Mouse (Mus musculus): ENCODE data around the gene Hist1h3d. TPM values are rescaled to one million over a fixed set of nuclear protein-coding genes. Genes with fewer than 3 reads are reported as not detected.
"Not testable (repeated sequence)": the region's sequence is repeated elsewhere in the genome, so short reads cannot be mapped to it uniquely, and the experiment has no call there.

Hist1h3d gene
- total RNA-seq, 2 experiments from 2014 or later: 96.3 to 159 TPM

DNA sequence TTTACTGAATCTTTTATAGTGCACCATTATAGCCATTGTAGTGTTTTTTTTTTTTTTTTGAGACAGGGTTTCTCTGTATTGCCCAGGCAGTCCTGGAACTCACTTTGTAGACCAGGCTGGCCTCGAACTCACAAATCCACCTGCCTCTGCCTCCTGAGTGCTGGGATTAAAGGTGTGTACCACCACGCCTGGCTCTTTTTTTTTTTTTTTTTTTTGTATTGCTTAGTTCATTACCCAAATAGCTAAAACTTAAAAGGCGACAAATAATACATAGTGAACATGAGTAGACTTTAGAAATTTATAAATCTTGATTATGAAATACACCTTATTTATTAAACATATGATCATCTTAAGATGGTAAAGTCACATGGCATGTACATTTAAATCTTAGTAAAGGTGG, 34.1 kb upstream of the Hist1h3d start:
- ATAC-seq (ENCODE audit: poor library complexity, severe bottlenecking): no peak

DNA sequence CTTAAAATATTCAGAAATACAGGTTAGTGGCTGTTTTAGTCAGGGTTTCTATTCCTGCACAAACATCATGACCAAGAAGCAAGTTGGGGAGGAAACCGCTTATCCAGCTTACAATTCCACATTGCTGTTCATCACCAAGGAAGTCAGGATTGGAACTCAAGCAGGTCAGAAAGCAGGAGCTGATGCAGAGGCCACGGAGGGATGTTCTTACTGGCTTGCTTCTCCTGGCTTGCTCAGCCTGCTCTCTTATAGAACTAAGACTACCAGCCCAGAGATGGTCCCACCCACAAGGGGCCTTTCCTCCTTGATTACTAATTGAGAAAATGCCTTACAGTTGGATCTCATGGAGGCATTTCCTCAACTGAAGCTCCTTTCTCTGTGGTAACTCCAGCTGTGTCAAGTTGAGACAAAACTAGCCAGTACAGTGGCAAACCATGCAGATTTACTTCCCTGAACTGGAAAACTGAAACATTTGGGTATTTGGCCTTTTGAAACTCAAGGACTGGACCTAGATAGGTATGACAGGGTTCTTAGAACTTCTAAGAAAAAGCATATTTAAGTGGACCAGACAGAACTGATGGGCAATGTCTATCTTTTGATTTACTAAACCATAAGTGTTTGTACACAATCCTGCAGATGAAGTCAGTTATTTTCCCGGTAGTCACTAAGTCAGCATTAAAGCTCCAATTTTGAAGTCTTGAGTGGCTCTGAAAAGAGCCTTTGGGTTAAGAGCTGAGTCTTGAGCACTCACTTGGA, 33.2 kb upstream of the Hist1h3d start:
- not testable (repeated sequence) for ATAC-seq (ENCODE audit: poor library complexity, severe bottlenecking)

DNA sequence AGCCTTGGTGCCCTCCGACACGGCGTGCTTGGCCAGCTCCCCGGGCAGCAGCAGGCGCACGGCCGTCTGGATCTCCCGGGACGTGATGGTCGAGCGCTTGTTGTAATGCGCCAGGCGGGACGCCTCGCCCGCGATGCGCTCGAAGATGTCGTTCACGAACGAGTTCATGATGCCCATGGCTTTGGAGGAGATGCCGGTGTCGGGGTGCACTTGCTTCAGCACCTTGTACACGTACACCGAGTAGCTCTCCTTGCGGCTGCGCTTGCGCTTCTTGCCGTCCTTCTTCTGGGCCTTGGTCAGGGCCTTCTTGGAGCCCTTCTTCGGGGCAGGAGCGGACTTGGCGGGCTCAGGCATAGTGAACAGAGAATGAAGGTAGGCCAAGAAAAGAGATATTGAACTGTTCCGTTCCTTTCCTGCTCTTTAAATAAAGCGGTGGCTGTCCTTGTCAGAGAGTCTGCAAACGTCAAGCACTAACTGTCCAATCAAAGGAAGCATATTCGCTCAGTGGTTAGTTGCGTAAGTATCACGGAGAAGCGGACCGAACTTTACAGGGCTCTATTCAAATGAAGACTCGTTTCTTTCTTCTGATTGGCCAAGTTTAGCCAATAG, 32.5 kb upstream of the Hist1h3d start, which contains the start of gene Hist1h2bh:
Gene Hist1h2bh (minus strand): TSS at position 394 of the 609 bp plus-strand sequence.
- peak; percentile 88 for ATAC-seq (ENCODE audit: poor library complexity, severe bottlenecking)

- ATAC-seq (ENCODE audit: poor library complexity, severe bottlenecking): peak; percentile 83
These were observed 31.4 kb upstream of the Hist1h3d start, which contains the start of gene Hist1h3f for GRCm38 (mm10) chr13:23543965-23544786. Gene Hist1h3f (plus strand): TSS chr13:23544052.

DNA sequence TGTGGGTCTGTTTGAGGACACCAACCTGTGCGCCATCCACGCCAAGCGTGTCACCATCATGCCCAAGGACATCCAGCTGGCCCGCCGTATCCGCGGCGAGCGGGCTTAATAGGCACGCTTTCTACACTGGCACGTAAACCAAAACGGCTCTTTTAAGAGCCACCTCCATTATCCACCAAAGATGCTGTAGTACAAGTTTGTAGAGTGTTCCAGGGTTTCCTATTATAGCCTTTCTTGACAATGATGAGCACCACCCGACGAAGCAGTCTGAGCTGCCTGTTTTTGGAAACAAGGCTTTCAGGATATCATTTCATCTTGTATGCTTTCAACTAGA, 30.8 kb upstream of the Hist1h3d start:
- peak; percentile 14; the same call in 1 of the 2 replicates for ATAC-seq (ENCODE audit: poor library complexity, severe bottlenecking)

DNA sequence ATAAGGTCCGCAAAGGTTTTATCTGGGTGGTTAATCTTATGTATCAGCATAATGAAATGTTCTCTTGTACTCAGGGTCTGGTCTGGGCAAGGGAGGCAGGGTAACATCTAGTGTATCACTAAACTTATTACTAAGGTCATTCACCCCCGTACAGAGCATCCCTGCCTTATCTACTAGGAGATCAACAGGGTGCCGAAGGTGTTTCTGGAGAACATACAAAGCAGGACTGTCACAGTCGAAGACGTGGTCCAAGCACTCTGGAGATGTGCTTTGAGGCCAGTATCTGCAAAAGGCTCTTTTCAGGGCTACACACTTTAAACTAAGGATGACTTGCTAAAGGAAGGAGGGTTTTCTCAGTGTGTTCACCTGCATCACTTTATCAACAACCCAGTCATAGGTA, 28.9 kb upstream of the Hist1h3d start:
- ATAC-seq (ENCODE audit: poor library complexity, severe bottlenecking): no peak

GRCm38 (mm10) chr13:23550761-23551145, 24.8 kb upstream of the Hist1h3d start:
- ATAC-seq (ENCODE audit: poor library complexity, severe bottlenecking): no peak

- ATAC-seq (ENCODE audit: poor library complexity, severe bottlenecking): peak; percentile 60
These were observed 24.3 kb upstream of the Hist1h3d start, which contains the start of gene Hist1h4f for GRCm38 (mm10) chr13:23551146-23551834. Gene Hist1h4f (minus strand): TSS chr13:23551648.

GRCm38 (mm10) chr13:23551931-23552914, 23.3 kb upstream of the Hist1h3d start:
- ATAC-seq (ENCODE audit: poor library complexity, severe bottlenecking): no peak

- no peak for ATAC-seq (ENCODE audit: poor library complexity, severe bottlenecking)
These were observed 22.6 kb upstream of the Hist1h3d start, which contains the start of gene Hist1h1d for GRCm38 (mm10) chr13:23552962-23553361. Gene Hist1h1d (plus strand): TSS chr13:23553262.

DNA sequence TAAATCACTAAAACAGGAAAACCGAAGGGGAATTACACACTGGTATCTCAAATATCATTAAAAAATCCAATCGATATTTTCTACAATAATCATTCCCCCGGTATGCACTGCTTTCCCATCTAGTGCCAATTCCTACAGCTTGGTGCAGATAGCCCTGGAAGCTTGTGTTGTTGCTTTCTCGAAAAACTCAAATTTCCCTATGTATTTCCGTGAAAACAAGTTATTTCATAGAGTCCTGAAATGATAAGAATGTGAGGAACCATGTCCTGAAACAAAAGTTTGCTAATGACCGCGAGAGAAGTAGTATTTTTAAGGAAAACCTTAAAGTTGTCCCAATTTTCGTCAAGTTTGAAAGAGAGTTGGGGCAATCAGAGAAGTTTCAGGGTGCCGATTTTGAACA, 21.2 kb upstream of the Hist1h3d start:
- ATAC-seq (ENCODE audit: poor library complexity, severe bottlenecking): no peak

DNA sequence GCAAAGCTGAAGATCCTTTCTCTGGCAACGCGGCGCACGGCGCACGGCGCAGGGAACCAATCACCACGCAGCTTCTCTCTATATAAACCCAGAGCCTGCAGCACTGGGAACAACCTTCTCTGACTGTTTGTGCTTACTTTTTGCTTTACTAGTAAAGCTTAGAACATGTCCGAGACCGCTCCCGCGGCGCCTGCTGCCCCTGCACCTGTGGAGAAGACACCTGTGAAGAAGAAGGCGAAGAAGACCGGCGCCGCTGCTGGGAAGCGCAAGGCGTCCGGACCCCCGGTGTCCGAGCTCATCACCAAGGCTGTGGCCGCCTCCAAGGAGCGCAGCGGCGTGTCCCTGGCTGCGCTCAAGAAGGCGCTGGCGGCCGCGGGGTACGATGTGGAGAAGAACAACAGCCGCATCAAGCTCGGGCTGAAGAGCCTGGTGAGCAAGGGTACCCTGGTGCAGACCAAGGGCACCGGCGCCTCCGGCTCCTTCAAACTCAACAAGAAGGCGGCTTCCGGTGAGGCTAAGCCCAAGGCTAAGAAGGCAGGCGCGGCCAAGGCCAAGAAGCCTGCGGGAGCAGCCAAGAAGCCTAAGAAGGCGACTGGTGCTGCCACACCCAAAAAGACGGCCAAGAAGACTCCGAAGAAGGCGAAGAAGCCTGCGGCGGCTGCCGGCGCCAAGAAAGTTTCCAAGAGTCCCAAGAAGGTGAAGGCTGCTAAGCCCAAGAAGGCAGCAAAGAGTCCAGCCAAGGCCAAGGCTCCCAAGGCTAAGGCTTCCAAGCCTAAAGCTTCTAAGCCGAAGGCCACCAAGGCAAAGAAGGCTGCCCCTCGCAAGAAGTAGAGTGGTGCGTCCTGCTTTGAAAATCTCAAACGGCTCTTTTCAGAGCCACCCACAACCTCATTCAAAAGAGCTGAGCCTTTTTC, 20.4 kb upstream of the Hist1h3d start:
- ATAC-seq (ENCODE audit: poor library complexity, severe bottlenecking): peak; percentile 66

DNA sequence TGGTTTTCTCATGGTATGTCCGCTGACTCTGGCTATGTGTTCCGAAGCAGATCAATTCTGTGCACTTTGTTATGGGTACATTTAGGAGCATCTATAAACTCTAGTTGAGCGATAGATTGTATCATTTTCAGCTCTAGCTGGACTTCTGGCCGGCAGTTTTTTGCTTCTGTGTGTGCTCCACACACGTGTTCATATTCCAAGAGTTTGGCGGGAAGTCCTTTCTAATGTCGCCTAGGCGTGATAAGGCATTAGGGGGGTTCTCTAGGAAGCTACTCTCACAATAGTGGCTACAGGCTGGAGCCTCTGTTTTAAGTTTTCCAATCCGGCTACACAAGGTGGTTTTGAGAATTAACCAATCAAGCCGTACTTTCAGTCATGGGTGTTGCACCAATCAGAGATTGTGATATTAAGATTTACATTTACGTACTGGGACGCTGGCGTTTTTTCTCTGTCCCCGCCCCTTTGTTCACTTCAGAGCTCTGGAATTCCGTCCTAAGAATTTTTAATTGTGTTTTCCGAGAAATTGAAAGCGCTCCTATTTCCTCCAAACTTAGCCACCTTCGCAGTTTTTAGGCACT, 19.6 kb upstream of the Hist1h3d start:
- peak; percentile 32 for ATAC-seq (ENCODE audit: poor library complexity, severe bottlenecking)

- ATAC-seq (ENCODE audit: poor library complexity, severe bottlenecking): no peak
These were observed 18.7 kb upstream of the Hist1h3d start for GRCm38 (mm10) chr13:23556906-23557305.

DNA sequence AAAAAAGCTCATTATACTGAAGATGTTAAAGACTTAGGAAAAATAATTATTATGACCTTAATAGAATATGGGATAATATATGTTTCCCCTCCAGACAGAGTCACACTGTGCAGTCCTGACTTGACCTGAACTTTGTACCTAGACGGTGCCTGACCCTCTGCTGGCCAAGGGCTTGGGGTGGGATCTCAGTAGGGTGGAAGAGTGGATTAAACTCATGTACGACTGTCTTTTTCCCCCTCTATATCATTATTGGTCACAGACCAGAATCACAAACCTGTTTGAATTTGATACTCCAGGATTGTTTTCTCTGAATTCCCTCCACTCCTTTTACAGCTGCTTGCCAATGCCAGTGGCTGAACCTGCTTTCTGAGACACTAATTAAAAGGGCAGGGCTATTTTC, 14.9 kb upstream of the Hist1h3d start:
- ATAC-seq (ENCODE audit: poor library complexity, severe bottlenecking): not testable (repeated sequence)

GRCm38 (mm10) chr13:23561531-23561882, 14.1 kb upstream of the Hist1h3d start:
- ATAC-seq (ENCODE audit: poor library complexity, severe bottlenecking): peak; percentile 20; the same call in 1 of the 2 replicates

- ATAC-seq (ENCODE audit: poor library complexity, severe bottlenecking): peak; percentile 92
These were observed 13.5 kb upstream of the Hist1h3d start, which contains the start of gene Hist1h3e for GRCm38 (mm10) chr13:23561883-23562659. Gene Hist1h3e (minus strand): TSS chr13:23562369.
